9 mouse cellular contexts compared by ENCODE assay signal in genomic region chr10:70686505-70686904, GRCm38 (mm10). TPM values are rescaled to one million over a fixed set of nuclear protein-coding genes. Genes with fewer than 3 reads are reported as not detected.
A peak's percentile ranks its signal among the peaks of the same experiment; 100 is the strongest.
DNase-seq lines count a peak whose midpoint lies in the region; ATAC-seq lines count a peak whose summit lies in the region.
"Had no signal": no experiment of that assay in that cellular context is flagged by ENCODE, and none has a peak within 500 bp of the region (broad histone marks: within the 10 kb centered on the region; RNA-seq: fewer than 3 reads in every experiment).

No protein-coding gene starts in this region.

- peak; percentile 88 for ATAC-seq in neural tube, embryonic 12.5 days (ENCODE audit: low FRiP score, low read depth)
- ATAC-seq in CD4-positive, CD25-positive, alpha-beta regulatory T cell, adult 4 months, result no peak
- no peak for ATAC-seq in inflammation-experienced regulatory T-cells, adult 6 months

- no peak overlapping the region for H3K4me2 ChIP-seq in neural tube, embryonic 12.5 days (replicated peaks)

- peak overlapping the region; percentile 44; the same call in 1 of the 2 replicates for H3K27ac ChIP-seq in embryonic facial prominence, embryonic 10.5 days (replicated peaks)
- no peak overlapping the region for H3K27ac ChIP-seq in neural tube, embryonic 12.5 days

- DNase-seq in cerebellum, adult 9-10 months, result peak; percentile 20
- no peak for DNase-seq in cerebellum, adult 18-20 months
- no peak for DNase-seq in embryonic facial prominence, embryonic 10.5 days (ENCODE audit: low spot score)
- DNase-seq in kidney, postnatal 36 days, result peak; percentile 70 to 72
- DNase-seq in urinary bladder, adult 18-20 months (ENCODE audit: low spot score in 2 of 2), result no peak

- no peaks in the 10 kb centered on the region for H3K36me3 ChIP-seq in embryonic facial prominence, embryonic 10.5 days (replicated peaks)
- H3K36me3 ChIP-seq in neural tube, embryonic 12.5 days, result no peaks in the 10 kb centered on the region

- no peaks in the 10 kb centered on the region for H3K9me3 ChIP-seq in embryonic facial prominence, embryonic 10.5 days
- no peaks in the 10 kb centered on the region for H3K9me3 ChIP-seq in neural tube, embryonic 12.5 days

- H3K27me3 ChIP-seq in embryonic facial prominence, embryonic 10.5 days (replicated peaks; ENCODE audit: low read depth, poor library complexity, severe bottlenecking), result no peaks in the 10 kb centered on the region
- H3K27me3 ChIP-seq in neural tube, embryonic 12.5 days (replicated peaks), result no peaks in the 10 kb centered on the region
- H3K27me3 ChIP-seq: megakaryocyte, embryonic 14.5 days had no signal

- no peak overlapping the region for H3K9ac ChIP-seq in neural tube, embryonic 12.5 days

- WGBS in embryonic facial prominence, embryonic 10.5 days, result 24% methylated on average over 3 of the region's 3 CpGs
- 8% methylated on average over 3 of the region's 3 CpGs for WGBS in neural tube, embryonic 12.5 days

- no peak overlapping the region for H3K4me3 ChIP-seq in embryonic facial prominence, embryonic 10.5 days
- no peak overlapping the region for H3K4me3 ChIP-seq in neural tube, embryonic 12.5 days
- H3K4me3 ChIP-seq: megakaryocyte, embryonic 14.5 days had no signal

- H3K4me1 ChIP-seq in embryonic facial prominence, embryonic 10.5 days, result peaks cover 37% of the 10 kb centered on the region
- H3K4me1 ChIP-seq in neural tube, embryonic 12.5 days, result peaks cover 6% of the 10 kb centered on the region; the same call in 1 of the 2 replicates
- H3K4me1 ChIP-seq: megakaryocyte, embryonic 14.5 days had no signal

RNA-seq across cellular contexts. Expression of gene Phyhipl, which starts 30.7 kb away (rescaled TPM):
- polyA plus RNA-seq in embryonic facial prominence, embryonic 10.5 days (2016; fragmentation: Nextera tagmentation; extraction: Ambion mirVana), result 9.2 and 18.5 TPM in 2 replicates
- 202 and 203 TPM in 2 replicates for polyA plus RNA-seq in neural tube, embryonic 12.5 days (2016; fragmentation: Nextera tagmentation; extraction: Ambion mirVana)
- not detected for polyA plus RNA-seq in CD4-positive, CD25-positive, alpha-beta regulatory T cell, adult 4 months (2017; shearing (Covaris generic))
- polyA plus RNA-seq in inflammation-experienced regulatory T-cells, adult 6 months (2017; shearing (Covaris generic)), result not detected

Comparison
In these comparisons a context has a peak if more than half of its experiments do, and no peak if none do; other contexts are left out.
1. DNase-seq: peak in cerebellum, adult 9-10 months (single experiment) and kidney, postnatal 36 days (2 of 2); none in cerebellum, adult 18-20 months (0 of 2), embryonic facial prominence, embryonic 10.5 days (single experiment) and urinary bladder, adult 18-20 months (0 of 2).
2. RNA of gene Phyhipl, which starts 30.7 kb away (polyA plus RNA-seq): 202 to 203 TPM in neural tube, embryonic 12.5 days; 9.2 to 18.5 TPM in embryonic facial prominence, embryonic 10.5 days, not detected in CD4-positive, CD25-positive, alpha-beta regulatory T cell, adult 4 months and not detected in inflammation-experienced regulatory T-cells, adult 6 months; every median in the first group is over 10 times any median in the second.